Mouse (Mus musculus): Measurements from ENCODE around the gene Olfr868. TPM values are rescaled to one million over a fixed set of nuclear protein-coding genes. Genes with fewer than 3 reads are reported as not detected.

The Olfr868 gene
- not detected in 2 replicates for polyA plus RNA-seq (2014; fragmentation: Nextera tagmentation; extraction: Ambion mirVana)

- Histone ChIP-seq H3K36me3 (ENCODE audit: control insufficient read depth, insufficient read depth, low read length) (no peaks in the 10 kb centered on the region), H3K27ac (ENCODE audit: low read depth, low read length) (no peak within 1 kb of the TSS), H3K4me1 (ENCODE audit: control insufficient read depth, insufficient read depth, low read length) (no peaks in the 10 kb centered on the region), H3K4me3 (ENCODE audit: low read depth, low read length) (no peak within 1 kb of the TSS), H3K9ac (ENCODE audit: low read length) (no peak within 1 kb of the TSS), H3K9me3 (ENCODE audit: control insufficient read depth, low read length) (peaks cover 8% of the 10 kb centered on the region), H3K4me2 (no peak within 1 kb of the TSS), H3K27me3 (ENCODE audit: control insufficient read depth, insufficient read depth, low read length) (no peaks in the 10 kb centered on the region)
- ATAC-seq (ENCODE audit: low FRiP score), result no peak
- DNase-seq (ENCODE audit: low spot score, missing footprints), result no peak
- 51% methylated on average over 2 of the region's 2 CpGs for WGBS
Measured at GRCm38 (mm10) chr9:20098326-20098725, at the start of gene Olfr868. Gene Olfr868, plus strand, starts transcription at chr9:20098626.

GRCm38 (mm10) chr9:20057462-20057861, 41.0 kb upstream of the Olfr868 start, which contains the start of gene Olfr867:
Gene Olfr867, minus strand, starts transcription at chr9:20057562.
- H3K9me3 ChIP-seq (ENCODE audit: control insufficient read depth, low read length), result peaks cover 4% of the 10 kb centered on the region; the same call in 1 of the 2 replicates
- H3K4me3 ChIP-seq (ENCODE audit: low read depth, low read length), result no peak within 1 kb of the TSS
- no peaks in the 10 kb centered on the region for H3K4me1 ChIP-seq (ENCODE audit: control insufficient read depth, insufficient read depth, low read length)
- no peaks in the 10 kb centered on the region for H3K27me3 ChIP-seq (ENCODE audit: control insufficient read depth, insufficient read depth, low read length)
- DNase-seq (ENCODE audit: low spot score, missing footprints) (no peak), ATAC-seq (ENCODE audit: low FRiP score) (no peak)
- H3K27ac ChIP-seq (ENCODE audit: low read depth, low read length), result no peak within 1 kb of the TSS
- no peak within 1 kb of the TSS for H3K4me2 ChIP-seq
- no peak within 1 kb of the TSS for H3K9ac ChIP-seq (ENCODE audit: low read length)
- H3K36me3 ChIP-seq (ENCODE audit: control insufficient read depth, insufficient read depth, low read length), result no peaks in the 10 kb centered on the region
- WGBS, result 76% methylated on average over 1 of the region's 1 CpGs

GRCm38 (mm10) chr9:20070236-20070635, 28.2 kb upstream of the Olfr868 start:
- H3K9me3 ChIP-seq (ENCODE audit: control insufficient read depth, low read length), result peaks cover 9% of the 10 kb centered on the region; the same call in 1 of the 2 replicates
- no peaks in the 10 kb centered on the region for H3K4me1 ChIP-seq (ENCODE audit: control insufficient read depth, insufficient read depth, low read length)
- no peak overlapping the region for H3K4me3 ChIP-seq (ENCODE audit: low read depth, low read length)
- no peaks in the 10 kb centered on the region for H3K36me3 ChIP-seq (ENCODE audit: control insufficient read depth, insufficient read depth, low read length)
- H3K27ac ChIP-seq (ENCODE audit: low read depth, low read length), result no peak overlapping the region
- ATAC-seq (ENCODE audit: low FRiP score), result no peak
- no peak for DNase-seq (ENCODE audit: low spot score, missing footprints)
- H3K9ac ChIP-seq (ENCODE audit: low read length), result no peak overlapping the region
- H3K27me3 ChIP-seq (ENCODE audit: control insufficient read depth, insufficient read depth, low read length), result no peaks in the 10 kb centered on the region
- H3K4me2 ChIP-seq, result no peak overlapping the region
- 77% methylated on average over 3 of the region's 3 CpGs for WGBS

- Histone ChIP-seq H3K9ac (ENCODE audit: low read length) (no peak overlapping the region), H3K27ac (ENCODE audit: low read depth, low read length) (no peak overlapping the region), H3K27me3 (ENCODE audit: control insufficient read depth, insufficient read depth, low read length) (no peaks in the 10 kb centered on the region), H3K36me3 (ENCODE audit: control insufficient read depth, insufficient read depth, low read length) (no peaks in the 10 kb centered on the region), H3K4me3 (ENCODE audit: low read depth, low read length) (no peak overlapping the region), H3K4me1 (ENCODE audit: control insufficient read depth, insufficient read depth, low read length) (no peaks in the 10 kb centered on the region), H3K9me3 (ENCODE audit: control insufficient read depth, low read length) (peaks cover 9% of the 10 kb centered on the region; the same call in 1 of the 2 replicates), H3K4me2 (no peak overlapping the region)
- no peak for DNase-seq (ENCODE audit: low spot score, missing footprints)
- ATAC-seq (ENCODE audit: low FRiP score), result no peak
- WGBS, result 89% methylated on average over 1 of the region's 1 CpGs
Measured at GRCm38 (mm10) chr9:20071291-20071690, 27.1 kb upstream of the Olfr868 start.

GRCm38 (mm10) chr9:20073523-20074177, 24.8 kb upstream of the Olfr868 start:
- 67% methylated on average over 7 of the region's 7 CpGs for WGBS
- H3K4me2 ChIP-seq, result no peak overlapping the region
- H3K27ac ChIP-seq (ENCODE audit: low read depth, low read length), result no peak overlapping the region
- H3K36me3 ChIP-seq (ENCODE audit: control insufficient read depth, insufficient read depth, low read length), result no peaks in the 10 kb centered on the region
- no peak overlapping the region for H3K4me3 ChIP-seq (ENCODE audit: low read depth, low read length)
- ATAC-seq (ENCODE audit: low FRiP score) (no peak), DNase-seq (ENCODE audit: low spot score, missing footprints) (no peak)
- no peaks in the 10 kb centered on the region for H3K27me3 ChIP-seq (ENCODE audit: control insufficient read depth, insufficient read depth, low read length)
- H3K9ac ChIP-seq (ENCODE audit: low read length), result no peak overlapping the region
- no peaks in the 10 kb centered on the region for H3K4me1 ChIP-seq (ENCODE audit: control insufficient read depth, insufficient read depth, low read length)
- peaks cover 17% of the 10 kb centered on the region; the same call in 1 of the 2 replicates for H3K9me3 ChIP-seq (ENCODE audit: control insufficient read depth, low read length)

GRCm38 (mm10) chr9:20128709-20129108, 30.3 kb downstream of the Olfr868 start, which contains the start of gene Olfr869:
Gene Olfr869, plus strand, starts transcription at chr9:20129009.
- Histone ChIP-seq H3K27me3 (ENCODE audit: control insufficient read depth, insufficient read depth, low read length) (no peaks in the 10 kb centered on the region), H3K4me1 (ENCODE audit: control insufficient read depth, insufficient read depth, low read length) (no peaks in the 10 kb centered on the region), H3K27ac (ENCODE audit: low read depth, low read length) (no peak within 1 kb of the TSS), H3K36me3 (ENCODE audit: control insufficient read depth, insufficient read depth, low read length) (no peaks in the 10 kb centered on the region), H3K4me3 (ENCODE audit: low read depth, low read length) (no peak within 1 kb of the TSS), H3K9me3 (ENCODE audit: control insufficient read depth, low read length) (no peaks in the 10 kb centered on the region), H3K9ac (ENCODE audit: low read length) (no peak within 1 kb of the TSS), H3K4me2 (no peak within 1 kb of the TSS)
- 86% methylated on average over 2 of the region's 2 CpGs for WGBS
- ATAC-seq (ENCODE audit: low FRiP score) (no peak), DNase-seq (ENCODE audit: low spot score, missing footprints) (no peak)

GRCm38 (mm10) chr9:20149706-20150105, 51.3 kb downstream of the Olfr868 start:
- Histone ChIP-seq H3K36me3 (ENCODE audit: control insufficient read depth, insufficient read depth, low read length) (no peaks in the 10 kb centered on the region), H3K27me3 (ENCODE audit: control insufficient read depth, insufficient read depth, low read length) (no peaks in the 10 kb centered on the region), H3K9me3 (ENCODE audit: control insufficient read depth, low read length) (peaks cover 8% of the 10 kb centered on the region; the same call in 1 of the 2 replicates), H3K9ac (ENCODE audit: low read length) (no peak overlapping the region), H3K4me3 (ENCODE audit: low read depth, low read length) (no peak overlapping the region), H3K4me1 (ENCODE audit: control insufficient read depth, insufficient read depth, low read length) (no peaks in the 10 kb centered on the region), H3K4me2 (no peak overlapping the region), H3K27ac (ENCODE audit: low read depth, low read length) (no peak overlapping the region)
- WGBS, result 93% methylated on average over 3 of the region's 3 CpGs
- ATAC-seq (ENCODE audit: low FRiP score), result no peak
- no peak for DNase-seq (ENCODE audit: low spot score, missing footprints)

Other genes with a start within 250 kb of the Olfr868 start
- not detected in 2 replicates for gene Olfr860, start 248.9 kb upstream of the Olfr868 start, polyA plus RNA-seq (2014; fragmentation: Nextera tagmentation; extraction: Ambion mirVana)
- gene Olfr862, start 210.6 kb upstream of the Olfr868 start, polyA plus RNA-seq (2014; fragmentation: Nextera tagmentation; extraction: Ambion mirVana), result not detected in 2 replicates
- gene Olfr77, start 181.8 kb upstream of the Olfr868 start, polyA plus RNA-seq (2014; fragmentation: Nextera tagmentation; extraction: Ambion mirVana), result 0.25 TPM in 2 replicates
- gene Olfr866, start 70.6 kb upstream of the Olfr868 start, polyA plus RNA-seq (2014; fragmentation: Nextera tagmentation; extraction: Ambion mirVana), result not detected in 2 replicates
- gene Olfr867, start 41.1 kb upstream of the Olfr868 start, polyA plus RNA-seq (2014; fragmentation: Nextera tagmentation; extraction: Ambion mirVana), result not detected in 2 replicates
- not detected in 2 replicates for gene Olfr869, start 30.4 kb downstream of the Olfr868 start, polyA plus RNA-seq (2014; fragmentation: Nextera tagmentation; extraction: Ambion mirVana)
- not detected in 2 replicates for gene Olfr870, start 75.4 kb downstream of the Olfr868 start, polyA plus RNA-seq (2014; fragmentation: Nextera tagmentation; extraction: Ambion mirVana)
- not detected in 2 replicates for gene Olfr871, start 113.6 kb downstream of the Olfr868 start, polyA plus RNA-seq (2014; fragmentation: Nextera tagmentation; extraction: Ambion mirVana)
- not detected in 2 replicates for gene Olfr872, start 138.5 kb downstream of the Olfr868 start, polyA plus RNA-seq (2014; fragmentation: Nextera tagmentation; extraction: Ambion mirVana)
- not detected in 2 replicates for gene Olfr39, start 183.7 kb downstream of the Olfr868 start, polyA plus RNA-seq (2014; fragmentation: Nextera tagmentation; extraction: Ambion mirVana)
- gene Olfr873, start 199.9 kb downstream of the Olfr868 start, polyA plus RNA-seq (2014; fragmentation: Nextera tagmentation; extraction: Ambion mirVana), result not detected in 2 replicates
- 0.05 TPM in 1 of 2 replicates, not detected in the other for gene Olfr18, start 237.5 kb downstream of the Olfr868 start, polyA plus RNA-seq (2014; fragmentation: Nextera tagmentation; extraction: Ambion mirVana)

Measured in midbrain, embryonic 11.5 days (tissue).